8 mouse cellular contexts compared by ENCODE assay signal in genomic region chr11:78887102-78887971, GRCm38 (mm10). TPM values are rescaled to one million over a fixed set of nuclear protein-coding genes. Genes with fewer than 3 reads are reported as not detected.
DNase-seq lines count a peak whose midpoint lies in the region; ATAC-seq and TF ChIP-seq lines count a peak whose summit lies in the region.

No protein-coding gene starts in this region.

- no peaks in the 10 kb centered on the region for H3K27me3 ChIP-seq in forebrain, embryonic 12.5 days
- H3K27me3 ChIP-seq in heart, embryonic 15.5 days: no peaks in the 10 kb centered on the region
- H3K27me3 ChIP-seq in neural tube, embryonic 13.5 days: no peaks in the 10 kb centered on the region

- H3K4me1 ChIP-seq in forebrain, embryonic 12.5 days: peaks cover 19% of the 10 kb centered on the region
- H3K4me1 ChIP-seq in heart, embryonic 15.5 days (replicated peaks): peaks cover 11% of the 10 kb centered on the region
- H3K4me1 ChIP-seq in neural tube, embryonic 13.5 days (replicated peaks): peaks cover 16% of the 10 kb centered on the region

- no peaks in the 10 kb centered on the region for H3K9me3 ChIP-seq in forebrain, embryonic 12.5 days
- H3K9me3 ChIP-seq in heart, embryonic 15.5 days (replicated peaks): no peaks in the 10 kb centered on the region
- no peaks in the 10 kb centered on the region for H3K9me3 ChIP-seq in neural tube, embryonic 13.5 days

- peak overlapping the region; percentile 88 for H3K27ac ChIP-seq in forebrain, embryonic 12.5 days
- H3K27ac ChIP-seq in heart, embryonic 15.5 days: peak overlapping the region; percentile 31; the same call in 1 of the 2 replicates
- peak overlapping the region; percentile 85 for H3K27ac ChIP-seq in neural tube, embryonic 13.5 days (replicated peaks)

- no peak for TF ChIP-seq POLR2A in brain, embryonic 14.5 days (IDR thresholded peaks at IDR 0.05; ENCODE audit: borderline replicate concordance, extremely low read depth, insufficient read depth, insufficient read length, poor library complexity, severe bottlenecking)

- no peak overlapping the region for H3K4me3 ChIP-seq in forebrain, embryonic 12.5 days (replicated peaks)
- H3K4me3 ChIP-seq in heart, embryonic 15.5 days: 0 out of 2 replicates have a peak overlapping the region, but pooled peaks have one; percentile 11
- no peak overlapping the region for H3K4me3 ChIP-seq in neural tube, embryonic 13.5 days

- WGBS in forebrain, embryonic 12.5 days: 23% methylated on average over 9 of the region's 9 CpGs
- WGBS in heart, embryonic 15.5 days: 37% methylated on average over 9 of the region's 9 CpGs
- WGBS in neural tube, embryonic 13.5 days: 31% methylated on average over 9 of the region's 9 CpGs

- peak; percentile 68 for ATAC-seq in forebrain, embryonic 12.5 days (ENCODE audit: low FRiP score)
- peak; percentile 76 for ATAC-seq in heart, embryonic 15.5 days (replicated peaks; ENCODE audit: insufficient number of reproducible peaks, insufficient read depth, low FRiP score, low read depth)
- ATAC-seq in neural tube, embryonic 13.5 days (ENCODE audit: low read depth): peak; percentile 92

- H3K4me2 ChIP-seq in forebrain, embryonic 12.5 days: peak overlapping the region; percentile 10
- peak overlapping the region; percentile 18; the same call in 1 of the 2 replicates for H3K4me2 ChIP-seq in heart, embryonic 15.5 days
- peak overlapping the region; percentile 12; the same call in 1 of the 2 replicates for H3K4me2 ChIP-seq in neural tube, embryonic 13.5 days

- H3K36me3 ChIP-seq in forebrain, embryonic 12.5 days (replicated peaks): no peaks in the 10 kb centered on the region
- H3K36me3 ChIP-seq in heart, embryonic 15.5 days: no peaks in the 10 kb centered on the region
- no peaks in the 10 kb centered on the region for H3K36me3 ChIP-seq in neural tube, embryonic 13.5 days

- no peak overlapping the region for H3K9ac ChIP-seq in forebrain, embryonic 12.5 days
- no peak overlapping the region for H3K9ac ChIP-seq in heart, embryonic 15.5 days
- no peak overlapping the region for H3K9ac ChIP-seq in neural tube, embryonic 13.5 days

- no peak for TF ChIP-seq CTCF in brain, embryonic 14.5 days (IDR thresholded peaks at IDR 0.05; ENCODE audit: borderline replicate concordance, extremely low read depth, insufficient read depth, insufficient read length)

- DNase-seq in CD4-positive helper T cell, adult 2 months (ENCODE audit: low read depth, low spot score): peak; percentile 78
- DNase-seq in brain, embryonic 14.5 days (ENCODE audit: low read depth): peak; percentile 95
- peak; percentile 76 to 78 for DNase-seq in kidney, postnatal 36 days
- DNase-seq in lung, adult 18-20 months: peak; percentile 75 to 80
- peak; percentile 52 for DNase-seq in testis, postnatal 14 days (ENCODE audit: low spot score)

RNA-seq across cellular contexts. Expression of gene Nos2, which starts 33.2 kb away (rescaled TPM):
- polyA plus RNA-seq in brain, embryonic 14.5 days (2012; rRNA removed): 0.97 and 1.5 TPM in 2 replicates
- 0.65 and 0.74 TPM in 2 replicates for polyA plus RNA-seq in forebrain, embryonic 12.5 days (2016; fragmentation: Nextera tagmentation; extraction: Ambion mirVana)
- polyA plus RNA-seq in heart, embryonic 15.5 days (2015; fragmentation: Nextera tagmentation; extraction: Ambion mirVana): 1.6 and 2.0 TPM in 2 replicates
- 1.1 TPM in 2 replicates for polyA plus RNA-seq in neural tube, embryonic 13.5 days (2015; fragmentation: Nextera tagmentation; extraction: Ambion mirVana)

Comparison
In these comparisons a context has a peak if more than half of its experiments do, and no peak if none do; other contexts are left out.
1. H3K27ac ChIP-seq: peak in every context shown above with its lines; median percentile 88 in forebrain, embryonic 12.5 days; 85 in neural tube, embryonic 13.5 days; 31 in heart, embryonic 15.5 days.